Mouse (Mus musculus): Measurements from ENCODE around the gene Cox4i2. TPM values are rescaled to one million over a fixed set of nuclear protein-coding genes. Genes with fewer than 3 reads are reported as not detected.

Cox4i2 gene
- total RNA-seq (2022) = 1 to 10 TPM; 1.4 to 3.1 (median 2.0) TPM

GRCm38 (mm10) chr2:152753944-152754711, at the start of gene Cox4i2:
TSS of gene Cox4i2 (plus strand) at chr2:152754173.
- DNase-seq (ENCODE audit: low spot score in 2 of 2) = no peak

- DNase-seq (ENCODE audit: low spot score in 2 of 2) = no peak
Measured at GRCm38 (mm10) chr2:152704256-152704605, 49.7 kb upstream of the Cox4i2 start.

GRCm38 (mm10) chr2:152704811-152705370, 49.1 kb upstream of the Cox4i2 start:
- DNase-seq (ENCODE audit: low spot score in 2 of 2) = no peak

- peak; percentile 47 to 66 for DNase-seq (ENCODE audit: low spot score in 2 of 2)
Measured at GRCm38 (mm10) chr2:152705993-152706571, 47.9 kb upstream of the Cox4i2 start.

- no peak for DNase-seq (ENCODE audit: low spot score in 2 of 2)
Measured at GRCm38 (mm10) chr2:152707186-152707585, 46.8 kb upstream of the Cox4i2 start.

GRCm38 (mm10) chr2:152707627-152708026, 46.3 kb upstream of the Cox4i2 start:
- peak; percentile 83 to 85 for DNase-seq (ENCODE audit: low spot score in 2 of 2)

GRCm38 (mm10) chr2:152709066-152709465, 44.9 kb upstream of the Cox4i2 start:
- DNase-seq (ENCODE audit: low spot score in 2 of 2) = no peak

GRCm38 (mm10) chr2:152716241-152716772, 37.7 kb upstream of the Cox4i2 start:
- no peak for DNase-seq (ENCODE audit: low spot score in 2 of 2)

- no peak for DNase-seq (ENCODE audit: low spot score in 2 of 2)
Measured at GRCm38 (mm10) chr2:152717652-152718051, 36.3 kb upstream of the Cox4i2 start.

- DNase-seq (ENCODE audit: low spot score in 2 of 2) = no peak
Measured at GRCm38 (mm10) chr2:152718076-152718475, 35.9 kb upstream of the Cox4i2 start.

GRCm38 (mm10) chr2:152723651-152724331, 30.2 kb upstream of the Cox4i2 start:
- DNase-seq (ENCODE audit: low spot score in 2 of 2) = no peak

GRCm38 (mm10) chr2:152724332-152724723, 29.6 kb upstream of the Cox4i2 start:
- no peak for DNase-seq (ENCODE audit: low spot score in 2 of 2)

GRCm38 (mm10) chr2:152725178-152725750, 28.7 kb upstream of the Cox4i2 start:
- no peak for DNase-seq (ENCODE audit: low spot score in 2 of 2)

GRCm38 (mm10) chr2:152726213-152726612, 27.8 kb upstream of the Cox4i2 start:
- DNase-seq (ENCODE audit: low spot score in 2 of 2) = no peak

GRCm38 (mm10) chr2:152726751-152727335, 27.1 kb upstream of the Cox4i2 start:
- no peak for DNase-seq (ENCODE audit: low spot score in 2 of 2)

- DNase-seq (ENCODE audit: low spot score in 2 of 2) = no peak
Measured at GRCm38 (mm10) chr2:152727795-152728510, 26.0 kb upstream of the Cox4i2 start.

GRCm38 (mm10) chr2:152728594-152728993, 25.4 kb upstream of the Cox4i2 start:
- DNase-seq (ENCODE audit: low spot score in 2 of 2) = no peak

- no peak for DNase-seq (ENCODE audit: low spot score in 2 of 2)
Measured at GRCm38 (mm10) chr2:152729013-152729635, 24.8 kb upstream of the Cox4i2 start.

GRCm38 (mm10) chr2:152729636-152730020, 24.3 kb upstream of the Cox4i2 start:
- DNase-seq (ENCODE audit: low spot score in 2 of 2) = peak in 1 of 2 experiments; percentile 44

- DNase-seq (ENCODE audit: low spot score in 2 of 2) = no peak
Measured at GRCm38 (mm10) chr2:152733201-152733600, 20.8 kb upstream of the Cox4i2 start.

All from gastrocnemius, adult 8-10 months (tissue).